Mouse (Mus musculus) E14TG2a.4 (cell line): ENCODE measurements around the gene Pdlim5.

Experiments used
- CTCF ChIP-seq: conservative IDR thresholded peaks from 2 replicates; pipeline ENCODE4 v1.5.1; 2014; ENCODE audit warnings: low read length
- NANOG ChIP-seq: IDR thresholded peaks from 2 replicates; pipeline ENCODE4 v1.6.1; 2014; ENCODE audit warnings: borderline replicate concordance, low read length, mixed read lengths
- POU5F1 ChIP-seq: IDR thresholded peaks from 2 replicates; pipeline ENCODE4 v1.6.1; 2014; ENCODE audit warnings: low read length, borderline replicate concordance

DNA sequence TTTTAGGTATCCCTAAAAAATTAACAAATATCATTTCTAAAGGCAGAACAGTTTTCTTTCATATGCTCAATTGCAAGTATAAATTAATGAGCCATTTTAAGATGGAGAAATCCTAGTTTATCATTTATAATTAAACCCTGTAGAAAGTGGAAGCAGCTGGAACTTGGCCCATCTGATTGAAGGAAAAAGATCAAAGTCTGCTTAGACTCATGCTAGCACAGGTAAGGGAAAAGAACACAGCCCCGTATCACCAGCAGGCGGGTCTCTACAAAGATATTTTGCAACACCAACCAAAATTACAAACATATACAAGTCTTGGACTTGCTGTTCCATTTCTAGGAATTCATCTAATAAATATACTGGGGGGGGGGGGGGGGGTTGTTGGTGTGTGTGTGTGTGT lies 9.8 kb downstream of the Pdlim5 start:
- TF ChIP-seq CTCF (no peak), NANOG (no peak), POU5F1 (no peak)
